Mouse (Mus musculus): ENCODE data around the gene Prkag3.
A peak's percentile ranks its signal among the peaks of the same experiment; 100 is the strongest.

DNA sequence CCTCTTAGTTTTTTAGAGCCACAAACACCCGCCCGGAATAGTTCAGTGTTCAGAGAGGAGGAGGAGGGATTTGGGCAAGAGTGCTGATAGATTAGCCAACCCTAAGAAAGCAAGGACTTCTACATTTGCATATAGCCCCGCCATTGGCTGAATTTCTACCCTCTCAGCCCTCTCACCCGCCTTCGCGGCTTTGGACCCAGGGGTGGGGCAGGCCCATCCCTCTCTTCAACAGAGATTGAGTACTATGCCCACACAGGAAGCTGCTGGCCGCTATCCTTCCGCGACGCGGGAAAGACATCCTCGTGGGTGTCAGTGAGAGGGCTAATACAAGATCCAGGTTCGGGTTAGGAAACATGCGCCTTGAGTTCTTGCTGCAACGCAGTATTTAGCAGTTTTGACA, 24.1 kb upstream of the Prkag3 start:
- peak; percentile 51; the same call in 1 of the 2 replicates for TF ChIP-seq POLR2A (IDR thresholded peaks at IDR 0.05; ENCODE audit: control insufficient read depth, low read depth, low read length)
- no peak for TF ChIP-seq CTCF (IDR thresholded peaks at IDR 0.05; ENCODE audit: control insufficient read depth, insufficient read depth, insufficient replicate concordance, low read depth, low read length)

Data from testis, adult 2 months (tissue).